Mouse (Mus musculus) skeletal muscle tissue, adult 2 months (tissue): ENCODE results near the gene Loxl3.
A peak's percentile ranks its signal among the peaks of the same experiment; 100 is the strongest.

Experiments used
- DNase-seq: peaks from one replicate; pipeline ENCODE4 v3.0.0-alpha.2; 2012; ENCODE audit warnings: low read depth, low spot score

Loxl3 gene

GRCm38 (mm10) chr6:83053136-83053960 lies 19.4 kb downstream of the Loxl3 start:
- no peak for DNase-seq

DNA sequence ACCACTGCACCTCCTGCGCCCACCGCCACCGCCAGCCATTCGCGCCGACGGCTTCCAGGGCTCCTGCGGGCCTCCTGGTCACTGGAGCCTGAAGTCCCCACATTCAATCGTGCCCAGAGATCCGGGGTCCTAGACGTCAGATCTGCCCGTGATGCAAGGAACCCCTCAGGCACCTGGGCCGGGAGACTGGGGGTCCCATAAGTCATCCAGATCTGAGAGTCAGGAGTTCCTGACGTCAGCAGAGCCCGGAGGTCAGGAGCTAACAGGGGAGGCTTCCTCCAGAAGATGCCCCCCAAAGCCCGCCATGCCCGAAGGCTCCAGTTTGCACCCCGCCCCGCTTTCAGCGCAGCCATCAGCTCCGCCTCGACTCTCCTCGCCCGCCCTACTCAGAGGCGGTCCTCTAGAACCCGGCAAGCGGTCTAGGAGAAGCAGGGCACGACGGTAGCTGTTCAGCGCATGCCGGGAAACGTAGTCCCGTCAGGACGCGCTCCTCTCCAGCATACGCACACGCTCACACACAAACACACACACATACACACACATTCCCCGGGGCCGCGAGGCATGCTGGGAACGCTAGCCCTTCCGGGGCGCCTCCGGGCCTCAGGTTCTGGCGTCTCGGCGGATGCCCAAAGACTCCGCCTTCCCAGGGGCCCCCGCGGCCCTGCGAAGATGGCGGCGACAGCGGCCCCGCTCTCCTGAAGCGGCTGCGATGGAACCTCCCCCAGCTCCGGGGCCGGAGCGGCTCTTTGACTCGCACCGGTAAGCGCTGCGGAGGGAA lies 20.3 kb downstream of the Loxl3 start, which contains the start of gene Aup1:
TSS of gene Aup1 (plus strand) at position 448 of the 778 bp plus-strand sequence.
- DNase-seq = peak; percentile 99

- no peak for DNase-seq
Observed at GRCm38 (mm10) chr6:83054871-83055431, 21.0 kb downstream of the Loxl3 start, which contains the start of gene Htra2. Gene Htra2, minus strand, starts transcription at chr6:83055273.

DNA sequence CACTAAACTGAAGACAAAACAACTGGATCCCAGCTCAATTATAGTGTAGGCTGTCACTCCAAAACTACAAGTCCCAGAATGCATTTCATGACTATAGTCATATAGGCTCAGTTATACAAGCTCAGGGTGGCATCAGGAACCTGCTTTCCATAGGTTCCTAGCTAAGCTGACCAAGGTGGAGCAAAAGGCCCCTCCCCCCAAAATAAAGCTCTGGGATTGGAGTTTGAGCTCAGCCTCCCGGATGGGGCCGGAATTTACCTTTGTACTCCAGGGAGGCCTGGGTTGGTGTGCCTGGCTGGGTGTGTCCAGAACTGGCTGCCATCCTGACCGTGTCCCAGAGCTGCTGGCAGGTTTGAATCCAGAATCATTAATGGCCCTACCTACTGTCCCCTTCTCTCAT lies 23.8 kb downstream of the Loxl3 start, which contains the start of gene Dqx1:
TSS of gene Dqx1 (plus strand) at position 55 of the 400 bp plus-strand sequence.
- DNase-seq = no peak

DNA sequence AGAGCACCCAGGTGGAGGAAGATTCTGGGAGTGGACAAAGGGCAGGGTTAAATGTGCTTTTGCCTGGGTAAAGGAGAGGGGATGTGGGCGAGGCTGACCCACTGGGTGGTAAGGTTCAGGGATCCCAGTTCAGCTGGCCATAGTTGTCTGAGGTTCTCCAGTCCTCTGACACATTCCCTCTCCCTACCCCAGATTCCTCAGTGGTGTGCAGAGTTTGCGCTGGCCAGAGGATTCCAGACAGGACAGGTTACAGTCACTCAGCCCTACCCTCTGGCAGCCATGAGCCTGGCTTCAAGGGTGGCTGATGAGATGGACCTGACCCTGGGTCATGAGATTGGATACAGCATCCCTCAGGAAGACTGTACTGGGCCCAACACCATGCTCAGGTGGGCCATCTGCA lies 24.8 kb downstream of the Loxl3 start:
- DNase-seq = no peak

DNA sequence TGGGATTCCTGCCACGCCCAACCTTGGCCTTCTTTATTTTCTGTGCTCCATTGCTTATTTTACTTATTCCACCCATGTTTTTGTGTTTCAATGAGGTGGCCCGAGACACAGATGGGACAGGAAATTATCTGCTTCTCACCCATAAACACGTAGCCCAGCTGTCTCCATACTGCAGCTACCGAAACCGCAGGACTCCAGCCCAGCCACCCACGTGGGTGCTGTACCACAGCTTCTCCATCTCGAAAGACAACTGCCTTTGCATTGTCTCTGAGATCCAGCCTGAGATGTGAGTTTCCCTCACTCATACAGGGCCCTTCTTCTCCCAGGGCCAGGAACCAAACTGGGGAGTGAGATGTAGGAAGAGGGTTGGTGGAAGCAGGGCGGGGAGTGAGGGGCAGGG lies 32.0 kb downstream of the Loxl3 start:
- DNase-seq = no peak

- no peak for DNase-seq
Observed at GRCm38 (mm10) chr6:83066441-83066840, 32.5 kb downstream of the Loxl3 start.

DNA sequence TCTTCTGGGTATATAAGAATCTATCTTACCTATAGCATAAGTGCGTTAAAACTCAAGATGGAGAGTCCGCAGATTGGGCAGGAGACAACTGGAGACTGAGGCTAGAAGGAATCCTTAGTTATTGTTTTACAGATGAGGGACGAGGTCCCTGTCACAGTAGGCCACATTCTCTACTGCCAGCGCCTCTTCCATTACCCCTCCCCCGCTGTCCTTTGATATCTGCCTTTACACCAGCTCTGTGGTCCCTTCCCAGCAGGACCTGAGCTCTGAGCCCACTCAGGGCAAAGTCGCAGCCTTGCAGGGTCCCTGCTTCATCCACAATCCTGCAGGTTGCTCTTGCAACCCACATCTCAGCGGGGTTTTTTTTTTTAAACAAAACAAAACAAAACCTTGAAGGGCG lies 34.2 kb downstream of the Loxl3 start:
- no peak for DNase-seq

- DNase-seq = no peak
Observed at GRCm38 (mm10) chr6:83068706-83069487, 34.9 kb downstream of the Loxl3 start.

- no peak for DNase-seq
Observed at GRCm38 (mm10) chr6:83069488-83070246, 35.7 kb downstream of the Loxl3 start.

- DNase-seq = no peak
Observed at GRCm38 (mm10) chr6:83070247-83070310, 36.1 kb downstream of the Loxl3 start, which contains the start of gene Tlx2. Gene Tlx2, minus strand, starts transcription at chr6:83070293.

- DNase-seq = no peak
Observed at GRCm38 (mm10) chr6:83070311-83071219, 36.6 kb downstream of the Loxl3 start.

DNA sequence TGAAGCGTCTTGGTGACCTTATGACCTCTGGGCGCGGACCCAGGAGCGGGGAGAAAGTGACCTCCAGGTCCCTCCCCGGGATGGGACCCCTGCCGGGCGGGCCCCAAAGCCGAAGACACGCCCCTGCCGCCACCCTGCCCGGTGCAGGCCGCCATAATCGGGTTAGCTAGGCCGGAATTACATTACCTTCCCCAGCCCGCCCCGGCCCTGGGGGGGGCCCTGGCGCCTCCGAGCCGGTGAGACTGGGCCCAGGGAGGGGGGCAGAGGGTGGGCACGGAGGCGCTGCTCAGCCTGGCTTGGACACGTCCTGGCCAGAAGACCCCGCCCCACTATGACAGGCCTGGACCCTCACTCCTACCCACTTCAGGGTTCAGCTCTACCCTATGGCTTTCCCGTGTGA lies 37.2 kb downstream of the Loxl3 start:
- no peak for DNase-seq

- DNase-seq = no peak
Observed at GRCm38 (mm10) chr6:83074979-83075378, 41.0 kb downstream of the Loxl3 start.

DNA sequence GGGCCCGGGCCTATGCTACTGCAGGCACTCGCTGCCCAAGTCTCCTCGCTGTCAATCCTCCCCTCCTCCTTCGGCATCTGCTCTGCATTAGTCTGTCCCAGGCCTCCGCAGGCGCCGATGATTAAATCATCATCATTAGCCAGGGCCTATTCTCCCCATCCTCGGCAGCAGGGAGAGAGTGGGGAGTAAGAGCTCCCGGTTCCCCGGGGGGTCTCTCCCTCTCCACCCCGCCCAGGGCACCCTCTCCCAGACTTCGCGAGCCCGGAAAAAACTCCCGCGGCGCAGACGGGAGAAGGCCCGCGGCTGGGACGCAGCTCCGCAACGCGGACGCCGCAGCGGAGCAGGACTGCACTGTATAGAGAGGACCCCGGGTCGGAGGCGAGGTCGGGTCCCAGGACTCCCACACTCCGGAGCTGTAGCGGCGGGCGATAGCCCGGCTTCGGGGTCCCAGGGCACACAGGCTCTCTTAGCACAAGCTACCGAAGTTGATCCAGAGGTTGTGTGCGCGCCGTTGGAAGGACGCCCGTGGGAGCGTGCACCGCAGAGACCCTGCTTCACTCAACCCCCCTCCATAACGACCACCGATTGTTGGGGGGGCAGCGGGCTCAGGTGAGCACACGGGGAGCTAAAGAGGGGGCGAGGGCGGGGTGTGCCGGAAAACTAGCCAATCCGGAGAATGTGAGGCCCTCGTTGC lies 43.8 kb downstream of the Loxl3 start, which contains the start of gene Pcgf1:
TSS of gene Pcgf1 (plus strand) at position 240 of the 694 bp plus-strand sequence.
- peak; percentile 14 for DNase-seq

DNA sequence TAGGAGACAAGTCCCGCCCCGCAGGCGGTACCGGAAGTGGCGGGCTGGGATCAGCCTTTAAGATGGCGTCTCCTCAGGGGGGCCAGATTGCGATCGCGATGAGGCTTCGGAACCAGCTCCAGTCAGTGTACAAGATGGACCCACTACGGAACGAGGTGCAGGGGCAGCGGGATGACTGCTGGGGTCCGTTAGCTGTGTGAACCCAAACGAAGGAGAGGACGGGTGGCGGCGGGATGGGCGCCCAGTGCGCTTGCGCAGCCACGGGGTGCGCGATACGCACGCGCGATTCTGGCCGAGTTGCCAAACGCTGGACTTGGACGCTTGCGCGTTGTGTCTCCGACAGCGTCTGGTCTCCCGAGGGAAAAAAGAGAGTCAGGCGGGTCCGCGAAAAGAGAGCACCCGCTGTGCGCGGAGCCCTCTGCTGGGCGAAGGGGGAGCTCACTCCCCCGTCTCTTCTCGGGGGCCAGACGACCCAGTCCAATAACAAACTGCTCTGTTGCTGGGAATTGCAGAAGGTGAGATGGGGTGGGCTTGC lies 44.4 kb downstream of the Loxl3 start:
- peak; percentile 98 for DNase-seq

DNA sequence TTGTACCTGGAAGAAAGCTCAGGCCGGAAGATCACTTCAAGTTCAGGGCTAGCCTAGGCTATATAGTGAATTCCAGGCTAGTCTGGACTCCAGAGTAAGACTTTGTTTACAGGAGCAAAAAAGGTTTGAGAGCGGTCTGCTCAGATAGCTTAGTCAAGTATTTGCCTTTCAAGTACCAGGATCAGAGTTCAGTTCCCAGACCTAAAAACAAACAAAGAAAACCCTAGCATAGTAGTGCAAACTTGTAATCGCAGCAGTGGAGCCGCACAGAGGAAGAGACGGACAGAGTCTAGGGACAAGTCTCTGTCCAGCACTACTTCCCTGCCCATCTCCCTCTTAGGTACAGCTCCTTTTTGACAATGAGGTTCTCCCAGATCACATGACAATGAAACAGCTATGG lies 46.2 kb downstream of the Loxl3 start:
- no peak for DNase-seq

GRCm38 (mm10) chr6:83083497-83083896 lies 49.5 kb downstream of the Loxl3 start:
- DNase-seq = no peak

DNA sequence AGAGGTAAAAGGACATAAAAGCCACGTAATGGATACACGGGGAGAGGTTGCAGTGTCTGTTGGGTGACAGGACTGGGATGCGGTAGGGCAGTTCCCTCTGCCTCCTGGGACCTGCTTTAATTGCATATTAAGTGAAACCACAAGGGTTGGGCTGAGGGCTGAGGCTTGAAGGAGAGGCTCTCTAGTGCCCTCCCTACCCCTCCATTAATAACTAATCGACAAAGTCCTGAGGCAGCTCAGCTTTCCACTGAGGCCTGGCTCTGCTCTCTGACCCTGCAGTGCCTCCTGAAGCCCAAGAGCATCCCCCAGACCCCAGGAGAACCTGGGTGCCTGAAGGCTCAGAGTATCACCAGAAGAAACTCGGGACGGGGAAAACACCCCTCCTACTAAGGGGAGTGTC lies 50.5 kb downstream of the Loxl3 start:
- no peak for DNase-seq
